Mouse (Mus musculus) heart, embryonic 13.5 days (tissue): Measurements from ENCODE around the gene Phc3. TPM values are rescaled to one million over a fixed set of nuclear protein-coding genes. Genes with fewer than 3 reads are reported as not detected.

Experiments
- ATAC-seq: fragments of 200-750 bp; cut with Nextera tagmentation; 2 replicates; pipeline ENCODE4 v1.8.0; 2017; ENCODE audit warnings: moderate TSS enrichment; ENCODE audit not compliant: insufficient number of reproducible peaks, low FRiP score, low TSS enrichment; ENCODE audit errors: extremely low read depth
- H3K27ac ChIP-seq: fragments of 300-500 bp; sonication (generic); replicated peaks from 2 replicates; pipeline ENCODE4 v1.5.1; 2015; ENCODE audit warnings: moderate library complexity, mild to moderate bottlenecking, inconsistent platforms
- H3K27me3 ChIP-seq: fragments of 300-500 bp; sonication (generic); replicated peaks from 2 replicates; pipeline ENCODE4 v1.6.1; 2015; ENCODE audit warnings: mild to moderate bottlenecking, inconsistent platforms
- H3K36me3 ChIP-seq: fragments of 300-500 bp; sonication (generic); 2 replicates; pipeline ENCODE4 v1.6.1; 2015; ENCODE audit warnings: mild to moderate bottlenecking, inconsistent platforms
- H3K4me1 ChIP-seq: fragments of 300-500 bp; sonication (generic); 2 replicates; pipeline ENCODE4 v1.6.1; 2015; ENCODE audit warnings: inconsistent platforms
- H3K4me2 ChIP-seq: fragments of 300-500 bp; sonication (generic); 2 replicates; pipeline ENCODE4 v1.6.1; 2015; ENCODE audit warnings: inconsistent platforms, mild to moderate bottlenecking, moderate library complexity
- H3K4me3 ChIP-seq: fragments of 300-500 bp; sonication (generic); 2 replicates; pipeline ENCODE4 v1.5.1; 2015; ENCODE audit warnings: moderate library complexity, mild to moderate bottlenecking, inconsistent platforms
- H3K9ac ChIP-seq: fragments of 300-500 bp; sonication (generic); 2 replicates; pipeline ENCODE4 v1.6.1; 2015; ENCODE audit warnings: inconsistent platforms, mild to moderate bottlenecking, moderate library complexity
- H3K9me3 ChIP-seq: fragments of 300-500 bp; sonication (generic); 2 replicates; pipeline ENCODE4 v1.6.1; 2016; ENCODE audit warnings: inconsistent platforms
- WGBS: fragments of 180-500 bp; shearing (Covaris S2); methylation state at CpG from one replicate; pipeline ENCODE4 v1.1.7; 2015; ENCODE audit warnings: mixed read lengths; 5-methylcytosine and 5-hydroxymethylcytosine counted together
- polyA plus RNA-seq: library from polyadenylated mRNA; unstranded; fragments of >200 nt; fragmentation: Nextera tagmentation; extraction: Ambion mirVana; gene quantifications from 2 replicates; pipeline ENCODE4 v1.2.1, GENCODE M21; 2015

The Phc3 gene
- polyA plus RNA-seq, 1 experiment from 2014 or later = 4.9 TPM

DNA sequence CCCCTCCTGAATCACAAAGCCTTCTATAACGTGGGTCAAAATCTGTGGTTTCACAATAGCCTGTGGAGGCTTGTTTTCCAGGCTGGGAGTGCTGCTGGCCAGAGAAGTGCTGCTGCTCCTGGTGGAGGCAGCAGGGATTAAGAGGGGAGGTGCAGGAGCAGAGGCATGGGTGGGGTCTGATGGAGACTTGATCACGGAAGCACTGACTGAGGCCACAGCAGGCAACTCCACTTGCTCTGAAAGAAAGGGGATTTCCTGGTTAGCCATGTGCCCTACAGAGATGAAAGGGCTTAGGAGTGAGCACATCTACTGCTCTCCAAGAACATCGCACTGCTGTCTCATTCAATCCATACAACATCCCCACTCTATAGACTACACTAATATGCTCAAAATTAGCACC, 39.4 kb downstream of the Phc3 start:
- WGBS = 49% methylated on average over 3 of the region's 3 CpGs
- no peak for ATAC-seq
- peaks cover 49% of the 10 kb centered on the region for H3K36me3 ChIP-seq
- no peak overlapping the region for H3K9ac ChIP-seq
- H3K4me1 ChIP-seq = no peaks in the 10 kb centered on the region
- H3K4me3 ChIP-seq = no peak overlapping the region
- H3K27ac ChIP-seq = no peak overlapping the region
- H3K9me3 ChIP-seq = no peaks in the 10 kb centered on the region
- H3K27me3 ChIP-seq = no peaks in the 10 kb centered on the region
- H3K4me2 ChIP-seq = no peak overlapping the region

DNA sequence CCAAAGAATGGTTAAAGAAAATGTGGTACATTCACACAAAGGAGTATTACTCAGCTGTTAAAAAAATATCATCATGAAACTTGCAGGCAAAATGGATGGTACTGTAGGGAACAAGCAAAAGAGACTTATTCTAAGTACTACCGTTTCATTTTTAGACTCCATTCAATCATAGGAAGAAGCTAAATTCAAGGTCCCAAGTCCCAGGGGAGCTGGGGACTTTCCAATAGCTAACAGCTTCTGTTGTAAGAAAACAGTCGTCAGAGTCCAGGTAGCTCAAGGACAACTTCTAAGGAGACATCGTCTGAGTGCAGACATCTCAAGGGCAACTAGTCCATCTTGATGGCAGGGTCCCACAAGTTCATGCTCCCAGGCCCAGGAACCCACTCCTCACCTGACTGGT, 41.6 kb downstream of the Phc3 start:
- no peaks in the 10 kb centered on the region for H3K27me3 ChIP-seq
- 86% methylated on average over 3 of the region's 3 CpGs for WGBS
- H3K9ac ChIP-seq = no peak overlapping the region
- no peak overlapping the region for H3K27ac ChIP-seq
- no peaks in the 10 kb centered on the region for H3K9me3 ChIP-seq
- H3K4me3 ChIP-seq = no peak overlapping the region
- no peaks in the 10 kb centered on the region for H3K4me1 ChIP-seq
- no peak for ATAC-seq
- peaks cover 49% of the 10 kb centered on the region for H3K36me3 ChIP-seq
- no peak overlapping the region for H3K4me2 ChIP-seq

DNA sequence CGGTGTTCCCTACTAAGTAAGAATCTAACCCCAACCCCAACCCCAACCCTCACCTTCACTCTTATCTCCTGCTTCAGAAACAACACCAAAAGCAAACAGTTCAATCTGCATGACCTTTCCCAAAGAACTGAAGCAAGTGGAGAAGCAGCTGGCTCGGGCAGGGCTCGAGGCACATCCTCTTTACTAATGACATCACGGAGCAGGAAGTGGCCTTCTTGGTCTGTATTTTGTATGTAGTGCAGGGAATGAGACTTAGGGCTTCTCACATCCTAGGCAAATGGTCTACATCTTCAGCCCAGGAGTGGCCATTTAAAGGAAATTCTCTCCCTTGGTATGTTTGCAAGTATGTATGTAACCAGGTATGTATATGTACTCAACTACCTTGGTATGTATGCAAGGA, 52.1 kb downstream of the Phc3 start:
- 0 out of 2 replicates have a peak, but pooled peaks cover 3% of the 10 kb centered on the region for H3K9me3 ChIP-seq
- no peak overlapping the region for H3K27ac ChIP-seq
- no peak for ATAC-seq
- peaks cover 89% of the 10 kb centered on the region for H3K36me3 ChIP-seq
- no peak overlapping the region for H3K4me3 ChIP-seq
- H3K9ac ChIP-seq = no peak overlapping the region
- WGBS = 61% methylated on average over 4 of the region's 4 CpGs
- no peaks in the 10 kb centered on the region for H3K4me1 ChIP-seq
- no peaks in the 10 kb centered on the region for H3K27me3 ChIP-seq
- H3K4me2 ChIP-seq = no peak overlapping the region

DNA sequence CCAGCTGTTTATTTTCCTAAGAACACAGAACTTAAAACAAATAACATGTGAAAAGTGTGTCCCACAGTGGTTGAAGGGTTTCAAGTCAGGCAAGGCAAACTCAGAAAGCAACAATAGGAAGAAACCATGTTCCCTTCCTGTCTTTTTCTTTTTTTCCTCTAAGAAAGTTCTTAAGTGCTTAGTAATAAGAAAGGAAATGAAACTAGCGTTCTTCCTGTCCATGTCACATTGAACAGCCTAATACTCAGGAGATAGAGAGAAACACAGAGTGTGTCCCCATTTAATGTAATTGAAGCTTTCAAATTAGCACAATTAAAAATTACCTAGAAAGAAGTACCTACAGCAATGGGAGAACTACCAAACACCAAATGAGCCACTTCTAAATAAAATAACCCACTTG, 64.6 kb downstream of the Phc3 start:
- WGBS = 63% methylated on average over 1 of the region's 1 CpGs

DNA sequence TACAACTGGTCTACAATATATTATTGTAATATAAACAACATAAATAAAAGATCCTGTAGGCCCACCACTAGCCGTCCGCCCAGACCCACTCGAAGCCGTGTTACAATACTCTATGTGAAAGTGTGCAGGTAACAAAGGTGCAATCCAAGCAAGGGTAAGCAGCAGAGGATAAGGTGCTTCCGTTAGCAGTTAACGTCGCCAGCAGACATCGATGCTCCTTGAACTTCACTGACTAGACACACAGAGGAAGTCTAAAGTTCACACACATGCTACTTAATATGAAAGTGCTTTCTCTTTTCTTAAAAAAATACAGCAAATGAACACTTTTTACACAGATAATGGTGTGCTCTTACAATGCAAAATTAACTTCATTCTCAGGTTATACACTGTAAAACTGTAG, 69.8 kb downstream of the Phc3 start:
- 96% methylated on average over 8 of the region's 8 CpGs for WGBS

More for the DNA sequence above, 64.6 kb downstream of the Phc3 start:
- Histone ChIP-seq H3K4me3 (no peak overlapping the region), H3K4me2 (no peak overlapping the region), H3K27ac (no peak overlapping the region), H3K9me3 (no peaks in the 10 kb centered on the region), H3K4me1 (0 out of 2 replicates have a peak, but pooled peaks cover 4% of the 10 kb centered on the region), H3K36me3 (peaks cover 65% of the 10 kb centered on the region), H3K9ac (no peak overlapping the region), H3K27me3 (no peaks in the 10 kb centered on the region)
- no peak for ATAC-seq

DNA sequence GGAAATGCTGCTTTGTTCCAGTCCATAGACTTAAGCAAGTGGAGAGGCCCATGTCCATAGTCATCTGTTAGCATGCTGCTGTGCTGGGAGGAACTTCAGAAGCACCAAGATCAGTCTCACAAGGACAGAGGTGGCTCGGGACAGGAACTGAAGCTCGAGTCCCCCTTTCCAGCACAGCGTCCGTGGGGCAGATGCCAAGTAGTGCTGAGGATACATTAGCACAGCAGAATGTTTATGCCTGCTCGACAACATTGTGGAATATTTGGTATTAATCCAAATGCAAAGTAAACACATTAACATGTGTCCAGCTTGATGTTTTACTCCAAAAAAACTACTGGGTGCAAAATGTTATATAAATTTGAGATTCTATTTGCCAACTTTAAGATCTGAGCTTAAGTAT, 72.5 kb downstream of the Phc3 start:
- H3K36me3 ChIP-seq = peaks cover 66% of the 10 kb centered on the region
- H3K9me3 ChIP-seq = no peaks in the 10 kb centered on the region
- no peak for ATAC-seq
- H3K4me2 ChIP-seq = no peak overlapping the region
- H3K4me3 ChIP-seq = no peak overlapping the region
- H3K27ac ChIP-seq = no peak overlapping the region
- 87% methylated on average over 5 of the region's 5 CpGs for WGBS
- no peaks in the 10 kb centered on the region for H3K27me3 ChIP-seq
- H3K4me1 ChIP-seq = no peaks in the 10 kb centered on the region; the same call in 1 of the 2 replicates
- H3K9ac ChIP-seq = no peak overlapping the region

More for the DNA sequence above, 69.8 kb downstream of the Phc3 start:
- no peak overlapping the region for H3K27ac ChIP-seq
- H3K9me3 ChIP-seq = no peaks in the 10 kb centered on the region
- H3K4me2 ChIP-seq = no peak overlapping the region
- no peaks in the 10 kb centered on the region for H3K27me3 ChIP-seq
- ATAC-seq = no peak
- no peak overlapping the region for H3K4me3 ChIP-seq
- H3K4me1 ChIP-seq = peaks cover 4% of the 10 kb centered on the region; the same call in 1 of the 2 replicates
- H3K9ac ChIP-seq = no peak overlapping the region
- H3K36me3 ChIP-seq = peaks cover 61% of the 10 kb centered on the region

DNA sequence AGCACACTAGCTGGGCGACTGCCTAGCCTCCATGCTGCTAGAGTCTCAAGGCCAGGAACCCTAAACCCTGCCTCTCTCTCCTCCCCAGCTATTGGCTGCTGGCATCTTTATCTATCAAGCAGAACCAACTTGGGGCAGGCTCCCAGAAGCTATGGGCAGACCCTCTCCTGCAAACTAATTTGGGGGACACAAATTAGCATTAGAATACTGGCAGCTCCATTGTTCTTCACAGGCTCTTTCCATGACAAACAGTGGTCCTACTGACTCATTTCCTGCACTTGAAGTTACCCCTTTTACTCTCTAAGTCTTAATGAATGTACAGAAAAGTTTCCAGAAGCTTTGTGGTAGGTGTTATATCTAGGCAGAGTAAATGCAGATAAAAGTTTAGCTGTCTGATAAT, 80.2 kb downstream of the Phc3 start:
- 0 out of 2 replicates have a peak overlapping the region, but pooled peaks have one; percentile 10 for H3K27ac ChIP-seq
- WGBS = 48% methylated on average over 1 of the region's 1 CpGs
- no peak overlapping the region for H3K4me2 ChIP-seq
- H3K4me1 ChIP-seq = no peaks in the 10 kb centered on the region
- no peaks in the 10 kb centered on the region for H3K27me3 ChIP-seq
- no peak overlapping the region for H3K9ac ChIP-seq
- peaks cover 17% of the 10 kb centered on the region for H3K36me3 ChIP-seq
- ATAC-seq = no peak
- H3K4me3 ChIP-seq = no peak overlapping the region
- no peaks in the 10 kb centered on the region for H3K9me3 ChIP-seq

DNA sequence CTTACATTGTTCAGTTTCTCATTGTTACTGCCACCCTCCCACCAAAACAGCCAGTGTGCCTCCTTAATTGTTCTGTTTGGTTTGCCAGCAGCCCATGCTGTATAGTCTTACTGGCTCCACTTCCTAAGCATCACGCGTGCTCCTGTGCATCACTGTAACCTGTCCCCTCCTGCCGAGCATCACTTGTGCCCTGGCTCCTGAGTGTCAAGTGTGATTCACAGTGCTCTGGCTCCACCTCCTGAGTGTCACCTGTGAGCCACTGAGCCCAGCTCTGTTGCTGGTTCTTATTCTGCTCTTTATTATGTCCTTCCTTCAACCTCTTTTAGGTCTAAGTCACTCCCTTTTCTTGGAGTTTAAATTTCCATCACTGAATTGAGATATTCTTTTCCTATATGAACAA, 81.8 kb downstream of the Phc3 start:
- no peak for ATAC-seq
- Histone ChIP-seq H3K4me2 (no peak overlapping the region), H3K27me3 (no peaks in the 10 kb centered on the region), H3K36me3 (peaks cover 6% of the 10 kb centered on the region; the same call in 1 of the 2 replicates), H3K9me3 (no peaks in the 10 kb centered on the region), H3K27ac (no peak overlapping the region), H3K4me1 (no peaks in the 10 kb centered on the region), H3K4me3 (no peak overlapping the region), H3K9ac (no peak overlapping the region)
- 85% methylated on average over 3 of the region's 3 CpGs for WGBS

DNA sequence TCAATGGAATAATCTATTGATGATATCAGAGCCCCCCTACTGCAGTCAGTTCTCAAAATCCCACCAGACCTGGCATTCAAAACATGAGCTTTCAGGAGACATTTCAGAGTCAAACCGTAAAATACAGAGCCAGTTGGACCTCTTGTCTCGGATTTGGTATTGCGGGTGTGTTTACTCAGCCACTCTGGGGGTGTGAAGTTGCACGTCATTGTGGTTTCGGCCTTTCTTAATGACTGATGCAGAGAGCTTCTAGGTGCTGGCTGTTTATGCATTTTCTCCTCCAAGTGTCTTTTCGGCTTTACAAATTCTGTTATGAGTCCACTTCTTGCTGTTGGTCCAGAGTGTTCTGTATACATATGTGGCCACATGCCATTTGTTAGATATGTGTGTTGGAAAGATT, 92.5 kb downstream of the Phc3 start:
- ATAC-seq = no peak
- WGBS = 80% methylated on average over 6 of the region's 6 CpGs

DNA sequence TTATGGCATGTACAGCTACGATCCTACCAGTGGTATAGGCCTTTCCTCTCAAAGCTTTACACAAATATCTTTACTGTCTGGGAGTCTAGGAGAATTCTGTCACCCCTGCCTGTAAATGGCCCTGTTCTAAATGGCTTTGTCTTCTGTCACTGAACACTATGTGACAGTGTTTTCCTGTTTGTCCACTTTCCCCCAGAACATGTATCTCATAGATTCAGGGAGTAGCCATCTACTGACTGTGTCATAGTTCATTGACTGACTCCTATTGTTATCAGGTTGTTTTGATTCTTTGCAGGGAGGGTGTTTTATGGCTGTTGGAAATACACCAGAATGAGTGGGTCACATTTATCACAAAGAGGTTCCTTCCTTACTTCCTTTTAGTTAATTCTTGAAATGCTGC, 99.2 kb downstream of the Phc3 start:
- no peak overlapping the region; the same call in none of the 2 replicates for H3K27ac ChIP-seq
- H3K4me1 ChIP-seq = peaks cover 6% of the 10 kb centered on the region
- H3K9ac ChIP-seq = no peak overlapping the region
- no peak for ATAC-seq
- H3K27me3 ChIP-seq = no peaks in the 10 kb centered on the region
- H3K36me3 ChIP-seq = no peaks in the 10 kb centered on the region
- 63% methylated on average over 1 of the region's 1 CpGs for WGBS
- H3K4me2 ChIP-seq = no peak overlapping the region
- H3K9me3 ChIP-seq = no peaks in the 10 kb centered on the region
- no peak overlapping the region for H3K4me3 ChIP-seq

More for the DNA sequence above, 92.5 kb downstream of the Phc3 start:
- Histone ChIP-seq H3K27ac (no peak overlapping the region), H3K27me3 (no peaks in the 10 kb centered on the region), H3K4me2 (no peak overlapping the region), H3K9me3 (no peaks in the 10 kb centered on the region), H3K36me3 (no peaks in the 10 kb centered on the region), H3K9ac (no peak overlapping the region), H3K4me1 (no peaks in the 10 kb centered on the region), H3K4me3 (no peak overlapping the region)

DNA sequence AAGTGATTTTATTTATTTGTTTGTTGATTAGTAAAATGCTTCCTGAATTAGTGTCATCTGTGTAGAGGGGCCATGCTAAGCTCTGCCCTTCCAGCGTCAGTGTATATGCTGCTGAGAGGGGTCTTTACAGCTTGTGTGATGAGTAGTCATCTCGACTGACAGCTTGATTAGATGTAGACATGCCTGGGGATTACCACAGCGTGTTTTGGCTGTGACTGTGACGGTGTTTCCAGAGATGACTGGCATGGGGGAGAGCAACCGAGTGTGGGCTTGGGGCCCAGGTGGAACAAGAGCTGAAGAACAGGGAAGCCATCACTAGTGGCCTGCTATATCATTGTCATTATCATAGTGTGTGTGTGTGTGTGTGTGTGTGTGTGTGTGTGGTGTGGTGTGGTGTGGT, 100.6 kb downstream of the Phc3 start:
- no peaks in the 10 kb centered on the region for H3K9me3 ChIP-seq
- H3K9ac ChIP-seq = no peak overlapping the region
- H3K36me3 ChIP-seq = no peaks in the 10 kb centered on the region
- H3K4me1 ChIP-seq = peaks cover 6% of the 10 kb centered on the region
- no peak for ATAC-seq
- no peaks in the 10 kb centered on the region for H3K27me3 ChIP-seq
- H3K4me2 ChIP-seq = no peak overlapping the region
- WGBS = 49% methylated on average over 5 of the region's 5 CpGs
- no peak overlapping the region for H3K4me3 ChIP-seq
- no peak overlapping the region for H3K27ac ChIP-seq

DNA sequence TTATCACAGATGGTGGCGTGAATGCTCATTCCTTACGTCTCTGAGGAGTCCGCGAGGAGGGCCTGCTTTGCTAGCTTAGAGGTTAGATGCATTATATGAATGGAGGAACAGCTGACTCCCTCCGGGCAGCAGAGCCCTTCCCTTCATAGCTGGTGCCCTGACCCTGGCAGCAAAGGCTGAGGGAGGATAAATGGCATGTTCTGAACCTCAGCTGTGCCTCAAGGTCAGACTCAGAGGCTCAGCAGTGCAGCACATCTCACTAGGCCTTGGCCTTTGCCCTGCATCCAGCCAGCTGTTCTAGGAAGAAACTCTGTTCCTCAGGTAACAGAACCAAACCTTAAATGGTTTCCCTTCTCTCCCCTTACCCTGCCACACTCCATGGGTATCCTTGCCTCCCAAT, 101.0 kb downstream of the Phc3 start:
- 65% methylated on average over 5 of the region's 5 CpGs for WGBS
- no peak overlapping the region for H3K4me2 ChIP-seq

More for the DNA sequence above, 101.0 kb downstream of the Phc3 start:
- H3K27me3 ChIP-seq = no peaks in the 10 kb centered on the region
- peaks cover 6% of the 10 kb centered on the region for H3K4me1 ChIP-seq
- H3K36me3 ChIP-seq = no peaks in the 10 kb centered on the region
- H3K4me3 ChIP-seq = no peak overlapping the region
- ATAC-seq = no peak
- H3K27ac ChIP-seq = no peak overlapping the region
- no peak overlapping the region for H3K9ac ChIP-seq
- no peaks in the 10 kb centered on the region for H3K9me3 ChIP-seq
